Mouse (Mus musculus) hematopoietic stem cell, adult 5-6 weeks (primary cell): ENCODE measurements around the gene Rcc2. TPM values are rescaled to one million over a fixed set of nuclear protein-coding genes. Genes with fewer than 3 reads are reported as not detected.

Experiments
- ATAC-seq, 2 experiments: fragments of 125-278 bp in 1 of 2; replicated peaks in 1 of 2; 2 replicates each; pipeline ENCODE4 v1.8.0; 2016 to 2017; ENCODE audit warnings: inconsistent platforms in 2 of 2, mild to moderate bottlenecking in 2 of 2, moderate number of reproducible peaks in 2 of 2, low read depth in 1 of 2, moderate TSS enrichment in 1 of 2; ENCODE audit not compliant: low FRiP score in 2 of 2, poor library complexity in 2 of 2, severe bottlenecking in 2 of 2, insufficient read depth in 1 of 2, low TSS enrichment in 1 of 2
- total RNA-seq: library from RNA; stranded (forward); fragments of 172-1452, 232-1000 nt; gene quantifications from 2 replicates; pipeline ENCODE4 v1.2.3, GENCODE M21; 2017

Rcc2 gene
- total RNA-seq, 1 experiment from 2014 or later = 156 TPM

DNA sequence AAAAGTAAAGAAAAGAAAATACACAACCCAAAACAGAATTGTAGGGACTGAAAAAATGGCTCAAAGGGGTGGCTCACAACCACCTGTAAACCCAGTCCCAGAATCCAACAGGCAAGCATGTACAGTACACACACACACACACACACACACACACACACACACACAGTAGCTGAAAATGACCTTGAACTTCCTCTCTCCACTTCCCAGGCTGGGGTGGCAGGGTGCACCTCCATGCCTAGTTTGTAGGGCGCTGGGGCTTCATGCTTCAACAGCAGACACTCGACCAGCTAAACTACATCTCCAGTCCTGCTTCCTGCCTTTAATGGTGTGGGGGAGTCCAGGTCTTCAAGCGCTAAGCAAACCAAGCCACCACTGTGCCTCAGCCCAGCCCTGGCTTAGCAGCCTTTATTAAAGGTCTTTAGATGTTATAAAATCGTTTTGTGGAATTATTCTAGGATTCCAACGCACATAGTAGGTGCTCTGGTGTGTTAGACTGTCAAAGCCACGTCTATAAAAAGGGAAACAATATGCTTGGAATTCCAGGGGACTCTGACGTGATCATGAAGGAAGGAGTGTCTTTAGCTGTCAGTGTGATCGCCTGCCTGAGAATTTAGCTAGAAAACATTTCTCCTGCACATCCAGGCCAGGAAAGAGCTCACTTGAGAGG is 19.5 kb upstream of the Rcc2 start:
- ATAC-seq = 0 out of 4 replicates have a peak, but pooled peaks of 1 of the 2 experiments have one; percentile 5

DNA sequence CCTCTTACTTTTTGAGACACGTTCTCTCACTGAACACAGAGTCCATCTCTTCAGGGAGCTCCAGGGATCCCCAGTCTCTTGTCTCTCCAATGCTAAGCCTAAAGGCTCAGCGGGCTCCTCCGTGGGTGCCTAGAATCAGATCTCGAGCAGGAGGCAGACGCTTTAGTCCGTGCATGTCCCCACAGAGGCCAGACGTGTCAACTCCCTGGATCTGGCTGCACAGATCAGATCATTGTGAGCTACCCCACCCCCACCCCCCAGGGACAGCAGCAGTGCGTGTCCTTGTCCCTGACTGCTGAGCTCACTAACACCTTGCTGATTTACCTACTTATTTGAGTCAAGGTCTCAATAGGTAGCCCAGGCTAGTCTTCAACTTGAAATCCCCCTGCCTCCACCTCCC is 16.7 kb upstream of the Rcc2 start:
- ATAC-seq = 0 out of 4 replicates have a peak, but pooled peaks of 1 of the 2 experiments have one; percentile 1

DNA sequence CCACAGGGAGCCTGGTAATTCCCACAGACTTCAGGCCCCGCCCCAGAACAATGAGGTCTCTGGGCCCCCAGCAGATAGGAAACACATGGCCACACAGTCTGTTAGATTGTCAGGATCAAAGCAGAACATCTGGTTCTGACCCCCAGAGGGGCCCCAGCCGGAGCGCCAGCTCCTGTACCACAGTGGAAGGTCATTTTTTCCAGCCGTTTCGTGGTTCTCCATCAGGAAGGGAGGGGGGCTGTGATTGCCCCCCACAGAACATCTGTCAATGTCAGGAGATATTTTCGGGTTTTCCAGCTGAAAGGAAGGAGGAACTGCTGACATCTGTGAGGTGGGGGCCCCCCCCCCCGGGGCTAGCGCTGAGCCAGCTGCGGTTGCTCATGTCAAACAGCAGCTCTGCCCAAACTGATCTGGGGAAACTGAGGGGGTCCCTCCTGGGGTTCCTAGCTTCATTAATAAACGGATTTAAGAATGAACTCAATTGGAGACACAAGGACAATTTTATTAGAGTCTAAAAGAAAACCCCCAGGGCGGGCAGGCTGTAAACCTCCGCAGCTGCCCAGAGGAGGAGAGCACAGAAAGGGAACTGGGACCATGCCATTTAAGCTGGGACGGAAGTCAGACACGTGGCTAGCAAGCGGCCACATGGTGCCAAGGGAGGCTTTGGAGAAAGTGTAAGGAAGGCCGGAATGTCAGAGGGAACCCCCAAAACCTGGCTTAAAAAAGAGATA is 16.0 kb upstream of the Rcc2 start:
- ATAC-seq = peak; percentile 57 to 73

DNA sequence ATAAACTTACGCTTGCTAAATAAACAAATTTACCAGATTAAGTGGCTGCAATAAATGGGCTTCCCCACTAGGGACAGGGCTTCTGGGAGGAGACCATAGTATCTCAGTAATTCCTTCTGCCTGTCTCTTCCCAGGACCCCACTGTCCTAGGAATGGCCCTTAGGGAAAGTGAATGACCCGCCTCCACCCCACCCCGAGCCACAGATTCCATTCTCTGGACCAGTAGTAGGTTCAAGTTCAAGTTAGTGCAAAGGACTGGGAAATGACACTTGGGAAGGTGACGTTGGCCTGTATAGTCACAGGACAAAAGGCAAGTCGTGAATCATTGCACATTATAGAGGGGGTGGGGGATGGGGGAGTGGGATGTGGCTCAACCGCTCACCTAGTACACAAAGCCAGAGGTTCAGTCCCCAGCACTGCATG is 15.4 kb upstream of the Rcc2 start:
- 0 out of 4 replicates have a peak, but pooled peaks of 1 of the 2 experiments have one; percentile 2 for ATAC-seq

DNA sequence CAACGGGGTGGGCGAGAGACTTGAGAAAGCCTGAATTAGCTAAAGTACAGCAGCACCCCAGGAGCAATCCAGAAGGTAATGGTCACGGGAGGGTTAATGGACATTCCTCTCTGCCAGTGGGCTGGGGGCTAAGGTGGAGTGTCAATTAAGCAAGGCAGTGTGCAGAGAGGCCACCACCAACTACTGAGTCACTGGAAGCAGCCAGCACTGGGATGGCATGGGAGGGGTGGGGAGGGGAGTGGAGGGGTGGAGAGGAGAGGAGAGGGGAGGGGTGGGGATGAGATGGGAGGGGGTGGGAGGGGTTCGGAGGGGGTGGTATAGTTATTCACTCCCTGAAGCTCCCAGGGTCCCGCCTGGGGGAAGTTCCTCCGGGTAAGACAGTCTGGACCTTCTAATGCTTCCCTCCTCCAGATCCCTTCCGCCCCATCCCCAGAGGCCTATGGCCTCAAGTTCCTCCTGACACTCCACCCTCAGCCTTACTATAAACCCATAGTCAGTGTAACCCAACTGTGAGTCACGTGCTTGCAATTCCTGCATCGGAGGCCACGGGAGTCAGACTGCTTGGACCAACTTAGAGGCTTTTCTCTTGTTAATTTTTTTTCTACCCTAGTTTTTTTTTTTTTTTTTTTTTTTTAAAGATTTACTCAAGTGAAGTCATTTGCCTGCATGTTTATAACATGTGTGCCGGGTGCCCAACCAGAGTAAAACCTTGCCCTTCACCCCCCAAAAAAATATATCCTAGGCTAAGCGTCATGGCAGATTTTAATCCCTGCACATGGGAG is 12.1 kb upstream of the Rcc2 start:
- ATAC-seq = no peak

DNA sequence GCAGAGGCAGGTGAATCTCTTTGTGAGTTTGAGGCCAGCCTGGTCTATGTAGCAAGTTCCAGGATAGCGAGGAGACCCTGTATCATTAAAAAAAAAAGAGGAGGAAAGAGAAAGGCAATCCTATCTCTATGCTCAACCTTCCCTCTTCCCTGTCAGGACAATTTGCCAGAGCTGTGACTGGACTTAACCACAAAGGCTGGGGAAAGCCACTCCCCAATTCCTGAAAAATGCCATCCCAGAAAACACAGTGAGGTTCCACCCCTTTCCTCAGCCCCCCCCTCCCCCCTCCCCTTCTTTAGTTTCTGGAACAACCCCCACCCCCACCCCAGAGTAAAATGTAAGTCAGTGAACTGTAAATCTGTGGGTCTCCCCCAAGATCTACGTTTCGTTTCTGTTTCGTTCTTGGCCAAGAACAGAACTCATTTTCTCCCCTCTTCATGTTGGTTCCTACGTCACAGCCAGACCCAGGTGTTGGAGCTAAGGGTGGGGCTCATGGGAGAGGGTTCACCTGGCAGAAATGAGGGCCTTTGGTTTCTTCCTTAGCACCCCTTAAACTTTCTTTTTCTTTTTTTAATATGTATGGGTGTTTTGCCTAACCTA is 11.4 kb upstream of the Rcc2 start:
- no peak for ATAC-seq

DNA sequence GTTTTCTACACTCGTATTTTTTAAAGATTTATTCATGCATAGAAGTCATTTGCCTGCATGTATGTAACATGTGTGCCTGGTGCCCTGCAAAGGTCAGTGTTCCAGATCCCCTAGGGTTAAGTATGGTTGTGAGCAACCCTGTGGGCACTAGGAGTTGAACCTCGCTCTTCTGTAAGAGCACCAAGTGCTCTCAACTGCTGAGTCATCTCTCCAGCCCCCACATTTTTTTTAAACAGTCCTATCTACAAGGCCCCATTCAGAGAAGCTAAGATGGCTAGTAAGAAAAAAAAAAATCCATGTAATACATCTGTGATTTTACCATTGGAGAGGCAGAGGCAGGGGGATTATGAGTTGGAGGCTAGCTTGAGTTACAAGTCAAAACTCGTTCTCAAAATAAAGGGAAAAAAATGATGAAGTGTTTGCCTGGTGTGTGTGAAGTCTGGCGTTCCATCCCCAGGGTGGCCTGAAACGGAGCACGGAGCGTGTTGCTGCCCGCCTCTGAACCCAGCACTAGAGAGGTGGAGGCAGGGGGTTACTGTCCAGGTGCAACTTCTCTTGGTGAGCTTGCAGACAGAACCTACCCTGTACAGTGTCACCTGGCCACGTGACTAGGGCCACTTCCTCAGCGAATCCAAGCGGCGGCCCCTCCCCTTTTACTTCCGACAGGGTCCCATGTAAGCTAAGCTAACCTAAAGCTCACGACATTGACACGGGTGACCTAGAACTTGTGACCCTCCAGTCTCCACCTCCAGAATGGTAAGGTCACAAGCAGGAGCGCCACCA is 10.3 kb upstream of the Rcc2 start:
- peak in 1 of 2 experiments; percentile 23; a peak in 1 of 4 replicates for ATAC-seq

DNA sequence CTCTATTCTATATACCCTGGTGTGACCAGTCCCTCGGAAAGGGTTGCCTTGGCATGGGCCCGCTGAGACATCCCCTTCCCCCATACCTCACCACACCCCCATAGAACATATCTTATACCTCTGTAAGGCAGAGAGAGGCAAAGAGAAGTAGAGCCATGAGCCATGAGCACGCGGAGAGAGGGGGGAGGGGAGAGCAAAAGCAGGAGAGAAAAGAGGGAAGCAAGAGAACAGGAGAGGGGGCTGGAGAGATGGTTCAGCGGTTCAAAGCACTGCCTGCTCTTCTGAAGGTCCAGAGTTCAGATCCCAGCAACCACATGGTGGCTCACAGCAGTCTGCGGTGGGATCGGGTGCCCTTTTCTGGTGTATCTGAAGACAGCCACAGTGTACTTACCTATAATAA is 8.9 kb upstream of the Rcc2 start:
- ATAC-seq = no peak

DNA sequence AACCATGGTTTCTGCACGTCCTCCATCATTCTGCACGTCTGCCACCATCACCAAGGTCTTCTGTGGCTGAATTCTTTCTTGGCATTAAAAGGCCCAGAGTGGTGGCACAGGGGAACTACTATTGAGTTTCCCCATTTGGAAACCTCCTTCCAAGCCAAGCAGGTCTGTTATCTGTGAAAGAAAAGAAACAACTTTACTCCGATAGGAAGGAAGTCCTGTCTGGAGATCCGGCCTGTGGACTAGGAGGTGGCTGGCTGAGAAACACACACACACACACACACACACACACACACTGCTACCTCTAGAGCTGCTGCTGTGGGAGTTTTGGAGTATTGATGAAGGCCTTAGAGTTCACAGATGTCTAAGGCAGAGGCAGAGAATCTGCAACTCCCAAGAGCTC is 6.8 kb upstream of the Rcc2 start:
- ATAC-seq = peak; percentile 61 to 79

DNA sequence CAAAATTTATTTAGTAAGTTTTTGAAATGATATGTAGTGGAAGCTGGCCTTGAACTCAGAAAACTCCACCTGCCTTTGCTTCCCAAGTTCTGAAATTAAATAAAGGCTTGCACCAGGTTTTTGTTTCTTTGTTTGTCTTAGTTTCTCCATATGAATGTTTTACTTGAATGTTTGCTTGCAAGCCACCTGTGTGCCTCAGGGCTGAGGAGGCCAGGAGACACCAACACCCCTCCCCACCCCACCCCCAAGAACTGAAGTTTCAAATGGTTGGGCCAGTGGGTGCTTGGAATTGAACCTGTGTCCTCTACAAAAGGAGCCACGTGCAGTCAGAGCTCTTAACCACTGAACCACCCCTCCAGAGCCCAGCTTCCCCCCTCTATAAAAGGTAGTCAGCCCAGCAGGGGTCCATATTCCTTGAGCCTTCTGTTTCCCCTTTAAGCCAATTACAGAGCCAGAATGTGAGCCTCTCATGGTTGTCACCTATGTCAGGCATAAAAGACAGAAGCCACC is 5.7 kb upstream of the Rcc2 start:
- ATAC-seq = no peak

DNA sequence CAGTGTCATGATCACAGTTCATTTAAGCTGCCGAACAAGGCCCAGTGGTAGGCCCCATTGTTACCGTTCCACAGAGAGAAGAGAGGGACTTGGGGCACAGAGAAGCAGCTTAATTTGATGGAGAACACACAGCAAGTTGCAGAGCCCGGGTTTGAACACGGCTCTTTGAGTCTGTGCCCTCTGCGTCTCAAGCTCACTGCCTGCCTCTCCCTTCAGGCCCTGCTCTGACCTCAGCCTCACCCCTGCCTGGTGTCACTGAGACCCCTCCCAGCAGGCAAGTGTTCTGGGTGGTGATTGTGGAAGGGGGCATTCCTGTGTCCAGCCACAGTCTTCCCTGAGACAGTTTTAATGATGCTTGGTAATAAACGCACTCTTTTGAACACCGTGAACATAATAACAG is 5.2 kb upstream of the Rcc2 start:
- ATAC-seq = no peak

DNA sequence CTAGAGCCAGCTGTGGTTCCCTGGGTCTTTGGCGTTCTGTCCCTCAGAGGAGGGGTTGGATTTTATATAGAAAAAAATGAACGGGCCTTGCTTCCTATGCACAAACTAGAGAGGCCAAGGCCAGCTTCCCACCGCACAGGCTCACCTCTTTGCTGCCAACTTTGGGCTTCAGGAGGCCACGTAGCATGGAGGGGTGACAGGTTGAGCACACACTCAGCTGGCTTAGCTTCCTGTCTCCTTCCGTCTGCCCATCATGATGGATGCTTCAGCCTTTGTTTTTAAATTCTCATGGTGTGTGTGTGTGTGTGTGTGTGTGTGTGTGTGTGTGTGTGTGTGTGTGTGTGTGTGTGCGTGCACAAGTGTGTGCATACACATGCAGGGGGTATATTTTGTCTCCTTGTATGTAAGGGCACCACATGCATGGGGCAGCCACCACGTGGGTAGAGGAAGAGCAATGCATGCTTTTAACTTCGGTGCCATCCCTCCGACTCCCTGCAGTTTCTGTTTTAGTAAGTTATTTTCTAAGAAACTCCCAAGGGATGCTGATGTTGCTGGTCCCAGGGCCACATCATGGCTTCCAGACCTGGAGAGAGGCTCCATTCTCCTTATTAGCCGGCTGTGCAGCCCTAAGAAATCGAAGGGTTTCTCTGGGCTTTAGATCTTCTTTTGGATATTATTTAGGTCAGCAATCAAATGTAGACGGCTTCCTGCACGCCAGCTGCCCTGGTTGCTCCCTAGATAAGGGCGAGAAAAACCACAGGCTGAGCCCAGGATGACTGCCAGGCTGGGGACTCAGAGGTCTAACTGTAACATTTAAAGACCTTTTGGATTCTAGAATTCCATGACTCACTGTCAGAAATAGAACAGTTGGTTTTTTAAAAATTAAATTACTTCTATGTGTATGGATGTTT is 4.4 kb upstream of the Rcc2 start:
- peak; percentile 31 to 40; a peak in 3 of 4 replicates for ATAC-seq

DNA sequence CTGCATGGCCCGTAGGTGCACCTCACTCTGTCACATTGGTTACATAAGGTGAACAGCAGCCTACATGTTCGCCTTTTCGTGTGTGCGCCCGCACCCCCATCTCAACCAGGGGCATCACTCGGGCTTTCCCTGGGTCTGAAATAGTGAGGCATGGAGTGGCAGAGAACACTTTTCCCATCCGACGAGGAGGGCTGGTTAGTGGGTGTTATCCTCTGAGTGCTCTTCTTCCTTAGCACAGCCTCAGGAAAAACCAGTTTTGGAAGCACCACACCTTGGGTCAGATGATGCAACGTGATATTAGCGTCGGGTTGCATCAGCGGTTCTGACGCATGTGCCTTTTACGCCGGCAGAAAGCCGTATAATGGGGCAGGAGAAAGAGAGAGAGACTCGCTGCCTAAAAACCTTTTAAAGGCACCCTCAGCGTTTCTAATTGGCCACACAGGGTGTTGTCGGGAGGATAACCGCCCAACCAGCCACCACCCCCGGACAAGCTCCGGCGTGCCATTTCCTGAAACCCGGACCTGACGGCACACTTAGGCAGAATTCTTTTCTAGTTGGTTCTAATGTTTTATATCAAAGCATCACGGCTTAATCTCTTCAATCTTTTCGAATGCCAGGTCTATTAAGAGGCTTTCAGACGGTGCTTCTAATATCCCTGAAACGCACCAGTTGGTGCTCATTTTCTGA is 757 bp upstream of the Rcc2 start:
- peak; percentile 66 to 68 for ATAC-seq

DNA sequence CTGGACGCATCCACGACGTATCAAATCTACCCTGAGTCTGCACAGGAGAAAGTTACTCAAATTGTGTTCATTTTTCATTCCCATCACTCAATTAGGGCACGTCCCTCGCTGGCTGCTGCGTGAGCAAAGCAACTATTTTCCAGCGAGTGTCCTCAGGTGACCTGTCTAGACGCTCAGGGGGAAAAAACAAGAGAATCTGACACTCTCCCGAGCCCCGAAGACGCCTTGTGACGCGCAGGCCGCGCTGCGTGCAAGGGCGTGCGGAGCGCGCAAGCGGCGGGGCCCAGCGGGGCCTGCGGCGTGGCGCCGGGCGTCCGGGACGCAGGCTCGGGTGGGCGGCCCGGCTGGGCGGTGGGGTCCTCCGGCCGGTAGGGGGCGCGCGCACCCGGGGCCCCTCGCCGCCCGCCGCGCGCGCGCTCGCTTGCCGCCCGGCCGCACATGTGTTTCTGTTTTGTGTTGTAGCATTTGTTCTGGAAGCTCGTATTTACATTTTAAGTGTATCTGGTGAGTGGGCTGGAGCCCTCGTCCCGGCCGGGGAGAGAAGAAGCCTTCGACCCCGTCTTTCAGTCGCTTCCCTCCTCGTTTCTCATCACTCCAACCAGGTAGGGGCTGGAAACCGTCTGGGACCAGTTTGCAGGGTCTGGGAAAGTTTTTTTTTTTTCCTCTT is 841 bp downstream of the Rcc2 start:
- peak in 1 of 2 experiments; percentile 20; a peak in 2 of 4 replicates for ATAC-seq
